Mouse (Mus musculus) CD8-positive naive resting alpha-beta T cell, adult 2 months (primary cell): ENCODE data around the gene Per2.

Source experiments
- DNase-seq, 2 experiments: peaks; one replicate each; pipeline ENCODE4 v3.0.0; 2022; ENCODE audit warnings: low read depth in 2 of 2, low spot score in 2 of 2

Gene Per2

DNA sequence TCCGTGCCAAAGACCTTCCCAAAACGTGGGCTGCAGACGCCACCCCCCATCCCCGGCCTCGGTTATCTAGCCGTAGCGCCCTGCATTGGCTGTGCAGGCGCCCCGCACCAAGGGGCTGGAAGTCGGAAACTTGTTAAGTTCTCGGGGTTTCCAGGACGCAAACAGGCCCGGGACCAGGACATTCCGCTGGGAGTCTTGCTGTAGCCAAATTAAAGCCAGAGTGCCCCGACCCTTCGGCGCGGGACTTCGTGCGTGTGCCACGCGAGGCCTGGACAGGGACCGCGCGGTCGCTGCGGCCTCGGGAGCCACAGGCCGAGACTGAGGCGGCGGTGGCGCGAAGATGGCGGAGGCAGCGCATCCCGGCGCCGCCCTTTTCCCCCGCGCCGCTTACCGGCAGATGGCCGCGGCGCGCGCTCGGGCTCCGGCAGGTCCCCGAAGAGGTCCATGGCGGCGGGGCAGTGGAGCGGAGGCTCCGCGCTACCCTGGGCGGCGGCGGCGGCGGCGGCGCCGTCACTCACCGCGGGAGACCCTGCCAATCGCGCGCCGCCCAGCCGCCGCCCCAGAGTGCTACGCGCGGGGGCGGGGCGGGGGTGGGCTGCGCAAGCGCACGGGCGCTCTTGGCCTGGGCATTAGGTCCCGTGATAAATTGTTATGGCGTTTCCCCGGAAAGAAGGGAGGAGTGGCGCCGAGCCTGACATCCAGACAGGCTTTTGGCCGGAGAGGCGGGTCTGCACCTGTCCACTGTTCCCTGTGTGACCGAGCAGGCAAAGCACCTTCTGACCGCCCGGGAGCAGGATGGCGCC lies 60.7 kb downstream of the Per2 start, which contains the start of gene Ilkap:
TSS of gene Ilkap (minus strand) at position 556 of the 803 bp plus-strand sequence.
- peak; percentile 66 to 71 for DNase-seq

GRCm38 (mm10) chr1:91397927-91398259 lies 61.2 kb downstream of the Per2 start:
- DNase-seq = no peak

DNA sequence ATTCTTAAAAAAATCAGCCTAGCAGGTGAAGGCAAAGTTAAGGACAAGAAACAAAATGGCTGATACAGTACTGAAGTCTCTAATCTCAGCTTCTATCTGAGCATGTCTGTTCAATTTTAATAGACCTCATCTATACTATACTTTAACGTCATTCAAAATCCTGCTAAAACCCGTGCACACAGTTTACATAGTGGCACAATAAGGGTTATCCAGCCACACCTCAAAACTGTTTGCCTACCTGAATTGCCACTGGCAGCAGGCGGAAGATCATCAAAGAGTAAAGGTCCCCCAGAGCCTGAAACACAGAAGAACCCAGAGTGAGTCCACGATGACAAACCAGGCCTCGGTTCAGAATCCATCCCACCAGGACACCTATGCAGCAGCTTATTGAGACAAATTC lies 68.8 kb downstream of the Per2 start:
- DNase-seq = no peak

GRCm38 (mm10) chr1:91381091-91381471 lies 78.0 kb downstream of the Per2 start:
- no peak for DNase-seq

DNA sequence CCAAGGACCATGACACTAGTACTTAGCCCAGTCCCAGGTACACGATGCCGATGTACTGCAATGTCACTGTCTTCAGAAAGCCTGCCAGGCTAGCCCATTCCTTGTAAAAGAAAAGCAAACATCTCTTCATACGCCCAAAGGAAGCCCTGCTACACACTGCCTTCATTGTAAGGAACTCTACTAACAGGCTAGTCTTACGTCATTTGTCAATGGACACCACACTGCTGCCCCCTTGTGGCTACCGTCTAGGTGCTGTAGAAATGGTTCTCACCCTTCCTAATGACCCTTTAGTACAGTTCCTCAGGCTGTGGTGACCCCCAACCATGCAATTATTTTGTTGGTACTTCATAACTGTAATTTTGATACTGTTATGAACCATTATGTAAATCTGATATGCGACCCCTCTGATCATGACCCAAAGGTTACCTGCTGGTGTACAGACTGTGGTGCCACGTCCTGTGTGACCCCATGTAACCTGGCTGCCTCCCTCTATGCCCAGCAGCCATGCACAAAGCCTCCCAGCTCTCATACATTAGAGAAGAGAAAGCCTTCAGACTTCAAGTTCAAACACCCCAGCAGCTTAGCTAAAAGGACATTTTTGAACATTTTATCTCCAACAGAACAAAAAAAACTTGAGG lies 78.6 kb downstream of the Per2 start:
- DNase-seq = peak; percentile 32 to 60

DNA sequence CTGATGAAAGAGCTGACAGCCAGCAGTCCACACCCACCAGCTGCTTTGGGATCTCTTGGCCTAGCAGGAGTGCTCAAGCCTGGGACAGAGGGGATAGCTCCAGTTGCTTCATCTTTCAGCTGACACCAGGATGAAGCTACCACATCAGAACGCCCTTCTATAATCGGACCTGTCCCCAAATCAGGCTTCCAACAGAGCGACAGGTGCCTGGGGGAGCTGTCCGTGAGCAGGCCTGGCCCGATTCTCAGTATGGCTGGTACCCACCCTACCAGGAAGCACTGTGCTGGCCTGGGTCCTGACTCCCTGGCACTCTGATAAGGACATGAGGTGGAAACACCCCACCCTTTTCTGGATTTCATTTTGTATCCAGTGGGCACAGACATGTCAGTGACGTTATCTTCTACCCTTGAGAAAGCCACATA lies 85.7 kb downstream of the Per2 start:
- no peak for DNase-seq

- DNase-seq = no peak
These were observed 89.1 kb downstream of the Per2 start for GRCm38 (mm10) chr1:91370055-91370454.

DNA sequence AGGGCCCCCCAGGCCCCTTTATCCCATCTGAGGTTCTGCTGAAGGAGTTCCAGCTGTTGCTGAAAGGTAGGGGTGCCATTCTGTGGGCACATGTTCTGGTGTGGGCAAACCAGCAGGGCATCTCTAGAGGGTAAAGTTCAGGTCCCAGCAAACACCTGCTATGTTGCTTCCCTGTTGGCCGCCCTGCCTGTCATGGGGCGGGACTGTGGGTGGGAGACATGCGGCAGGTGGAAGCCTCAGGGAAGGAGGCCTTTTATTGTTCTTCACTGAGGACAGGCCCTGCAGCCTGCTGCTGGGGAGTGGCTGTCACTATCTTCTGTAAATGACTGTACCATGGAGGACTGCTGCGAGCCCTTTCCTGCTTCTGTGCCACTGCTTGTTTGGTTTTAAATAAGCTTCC lies 89.7 kb downstream of the Per2 start:
- DNase-seq = no peak

DNA sequence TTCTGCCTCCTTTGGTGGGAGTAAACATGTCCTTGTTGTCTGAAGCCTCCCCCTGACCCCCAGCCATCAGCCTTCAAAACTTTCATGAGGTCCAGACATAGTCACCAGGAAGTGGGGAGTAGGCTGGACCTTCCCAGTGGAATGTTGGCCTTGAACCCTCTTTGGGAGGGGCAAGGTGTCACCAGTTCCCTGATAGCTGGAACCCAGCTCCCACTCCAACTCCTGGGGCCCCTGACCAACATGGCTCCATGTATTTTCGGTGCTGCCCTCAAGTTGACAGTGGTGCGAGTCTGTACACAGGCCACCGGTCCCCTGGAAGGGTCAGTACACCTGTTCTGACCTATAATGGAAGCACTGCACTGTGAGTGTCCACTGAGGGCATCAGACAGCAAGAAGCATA lies 91.8 kb downstream of the Per2 start:
- no peak for DNase-seq

DNA sequence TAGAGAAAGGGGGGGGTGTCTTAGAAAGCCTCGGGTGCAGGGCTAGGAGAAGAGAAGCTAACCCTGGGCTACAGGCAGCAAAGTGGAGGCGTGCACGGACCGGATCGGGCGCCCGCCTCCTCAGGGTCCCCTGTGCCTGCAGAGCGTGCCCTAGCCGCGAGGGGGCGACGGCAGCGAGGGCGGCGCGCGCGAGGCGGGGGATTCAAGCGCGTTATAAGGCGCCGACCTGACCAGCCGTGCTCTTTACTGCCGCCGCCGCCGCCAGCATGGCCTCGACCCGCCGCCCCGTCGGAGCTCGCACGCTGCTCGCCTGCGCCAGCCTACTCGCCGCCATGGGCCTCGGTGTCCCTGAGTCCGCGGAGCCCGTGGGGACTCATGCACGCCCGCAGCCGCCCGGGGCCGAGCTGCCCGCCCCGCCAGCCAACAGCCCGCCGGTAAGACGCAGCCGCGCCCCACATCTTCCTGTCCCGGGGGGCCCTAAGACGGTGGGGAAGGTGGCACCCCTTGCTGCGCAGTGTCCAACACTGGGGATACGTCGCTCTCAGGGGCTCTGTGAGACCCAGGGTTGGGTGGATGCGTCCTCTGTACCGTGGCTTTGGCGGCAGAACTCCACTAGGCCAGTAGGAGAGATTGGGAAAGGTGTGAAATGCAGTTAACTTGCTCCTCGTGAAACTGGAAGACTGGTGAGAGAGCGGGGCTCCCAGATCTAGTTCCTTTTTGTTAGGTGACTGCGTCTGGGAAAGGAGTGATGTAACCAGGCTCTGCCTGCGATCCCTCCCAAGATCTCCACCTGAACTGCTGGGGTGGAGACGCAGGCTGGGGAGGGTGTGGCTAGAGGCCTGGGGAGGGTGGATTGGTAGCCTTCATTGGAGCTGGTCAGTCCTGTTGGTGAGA lies 92.7 kb downstream of the Per2 start, which contains the start of gene Erfe:
TSS of gene Erfe (plus strand) at position 216 of the 894 bp plus-strand sequence.
- DNase-seq = peak; percentile 67 to 70
